Mouse (Mus musculus) adrenal gland, adult (tissue): ENCODE measurements around the gene Wipi1.

Source experiments
- DNase-seq, 2 experiments: peaks; one replicate each; pipeline ENCODE4 v3.0.0; 2022 to 2023; ENCODE audit warnings: low spot score in 1 of 2; ENCODE audit not compliant: inconsistent age in 2 of 2

Wipi1 gene

GRCm38 (mm10) chr11:109544432-109544831, 67.3 kb downstream of the Wipi1 start:
- DNase-seq: no peak

DNA sequence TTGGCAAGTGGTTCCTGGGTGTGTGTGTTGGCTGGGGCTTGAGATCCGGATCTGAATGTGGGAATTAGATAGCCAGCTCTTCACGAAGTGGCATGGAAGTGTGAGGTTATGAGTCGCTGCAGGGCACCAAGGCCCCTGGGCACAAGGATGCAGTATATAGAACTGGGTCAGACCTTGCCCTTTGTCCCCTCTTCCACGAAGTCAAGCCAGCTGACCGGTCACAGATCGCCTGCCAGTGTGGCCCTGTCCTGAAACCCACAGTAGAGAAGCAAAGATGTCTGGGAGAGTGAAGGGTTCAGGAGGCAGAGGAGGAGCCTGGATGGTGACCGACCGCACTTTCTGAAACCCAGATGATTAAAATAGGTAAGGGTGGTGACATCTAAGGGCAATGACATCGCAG, 68.3 kb downstream of the Wipi1 start:
- DNase-seq: no peak

GRCm38 (mm10) chr11:109539290-109539689, 72.5 kb downstream of the Wipi1 start:
- no peak for DNase-seq

DNA sequence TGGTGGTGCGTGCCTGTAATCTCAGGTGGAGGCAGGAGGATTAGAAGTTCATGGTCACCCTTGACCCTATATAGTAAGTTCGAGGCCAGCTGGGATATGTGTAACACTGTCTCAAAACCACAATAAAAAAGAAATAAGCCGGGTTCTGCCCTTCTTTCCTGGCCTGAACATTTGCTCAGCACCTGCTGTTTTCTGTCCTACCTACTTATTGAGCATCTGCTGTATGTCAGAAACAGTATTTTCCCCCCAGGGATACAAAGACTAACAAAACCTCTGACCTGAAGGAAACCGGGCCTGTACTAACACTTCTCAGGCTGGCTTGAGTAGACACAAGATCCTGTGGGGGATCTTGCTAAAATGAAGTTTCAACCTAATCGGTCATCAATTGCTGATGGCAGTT, 74.8 kb downstream of the Wipi1 start:
- DNase-seq: no peak

- no peak for DNase-seq
Observed at GRCm38 (mm10) chr11:109535966-109536365, 75.8 kb downstream of the Wipi1 start.

- DNase-seq: no peak
Observed at GRCm38 (mm10) chr11:109530030-109530429, 81.7 kb downstream of the Wipi1 start.

DNA sequence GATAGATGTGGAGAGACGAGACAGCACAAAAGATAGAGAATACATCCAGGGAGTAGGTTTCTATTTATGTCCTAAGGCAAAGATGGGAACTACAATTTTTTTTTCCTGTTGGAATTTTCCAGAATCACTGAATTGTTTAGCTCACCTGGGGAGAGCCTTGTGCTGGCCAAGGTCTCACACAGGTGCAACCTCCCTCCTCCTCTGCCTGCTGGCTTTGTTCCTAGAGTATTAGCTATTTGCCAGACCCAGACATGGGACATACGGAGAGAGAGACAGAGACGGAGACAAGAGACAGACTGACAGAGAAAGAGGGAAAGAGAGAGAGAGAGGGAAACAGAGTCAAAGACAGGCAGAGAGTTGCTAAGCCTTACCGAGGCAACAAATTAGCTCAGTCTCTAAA, 86.2 kb downstream of the Wipi1 start:
- DNase-seq: no peak

GRCm38 (mm10) chr11:109524869-109525268, 86.9 kb downstream of the Wipi1 start:
- no peak for DNase-seq
